Mouse (Mus musculus): ENCODE results near the gene Cacnb2. TPM values are rescaled to one million over a fixed set of nuclear protein-coding genes. Genes with fewer than 3 reads are reported as not detected.

Cacnb2 gene
- total and polyA plus RNA-seq, 3 experiments = not detected

GRCm38 (mm10) chr2:14620120-14620853 is 17.4 kb downstream of the Cacnb2 start:
- TF ChIP-seq RAD21 (IDR thresholded peaks at IDR 0.05; ENCODE audit: low read depth, low read length) = no peak
- TF ChIP-seq TBP (IDR thresholded peaks at IDR 0.05; ENCODE audit: low read depth, low read length) = no peak
- TF ChIP-seq MAFK (IDR thresholded peaks at IDR 0.05; ENCODE audit: borderline replicate concordance, low read depth, low read length) = no peak
- TF ChIP-seq ZMIZ1 (IDR thresholded peaks at IDR 0.05; ENCODE audit: low read depth, low read length) = no peak
- TF ChIP-seq MYB (IDR thresholded peaks at IDR 0.05; ENCODE audit: low read depth, low read length) = no peak
- TF ChIP-seq MEF2A (IDR thresholded peaks at IDR 0.05; ENCODE audit: extremely low read depth, insufficient replicate concordance, low read depth, low read length, poor library complexity, severe bottlenecking) = no peak
- no peak for TF ChIP-seq BHLHE40 (IDR thresholded peaks at IDR 0.05; ENCODE audit: borderline replicate concordance, low read depth, low read length)
- no peak for TF ChIP-seq USF1 (IDR thresholded peaks at IDR 0.05; ENCODE audit: low read depth, low read length)
- TF ChIP-seq ZC3H11A (IDR thresholded peaks at IDR 0.05; ENCODE audit: low read depth, low read length) = no peak
- no peak for TF ChIP-seq NRF1 (IDR thresholded peaks at IDR 0.05; ENCODE audit: insufficient read depth, low read depth, low read length, poor library complexity, severe bottlenecking)
- TF ChIP-seq MAZ (IDR thresholded peaks at IDR 0.05; ENCODE audit: low read depth, low read length) = no peak
- no peak for TF ChIP-seq POLR2AphosphoS2 (IDR thresholded peaks at IDR 0.05; ENCODE audit: low read length)
- no peak for TF ChIP-seq SMC3 (IDR thresholded peaks at IDR 0.05; ENCODE audit: low read depth, low read length)
- no peak for TF ChIP-seq USF2 (IDR thresholded peaks at IDR 0.05; ENCODE audit: borderline replicate concordance in 1 of 2, insufficient read depth in 1 of 2, low read depth in 1 of 2, low read length in 2 of 2)
- no peak for TF ChIP-seq GABPA (IDR thresholded peaks at IDR 0.05; ENCODE audit: low read depth, low read length)
- no peak for TF ChIP-seq CHD1 (IDR thresholded peaks at IDR 0.05; ENCODE audit: low read depth, low read length)
- no peak for TF ChIP-seq ZKSCAN1 (IDR thresholded peaks at IDR 0.05; ENCODE audit: low read depth, low read length)

GRCm38 (mm10) chr2:14620891-14621290 is 18.0 kb downstream of the Cacnb2 start:
- H3K9me3 ChIP-seq (replicated peaks; ENCODE audit: insufficient read depth, low read length) = no peaks in the 10 kb centered on the region
- no peak overlapping the region for H3K9ac ChIP-seq (ENCODE audit: control insufficient read depth, low read depth, low read length, poor library complexity, severe bottlenecking)
- H3K4me3 ChIP-seq (ENCODE audit: control insufficient read depth in 1 of 2, insufficient read depth in 1 of 2, low read depth in 2 of 2, low read length in 2 of 2) = no peak overlapping the region
- no peak overlapping the region for H3K27ac ChIP-seq (ENCODE audit: control insufficient read depth, low read depth, low read length)
- no peak for TF ChIP-seq MAX (IDR thresholded peaks at IDR 0.05; ENCODE audit: low read length)
- DNase-seq (ENCODE audit: low read depth, low spot score) = no peak
- no peaks in the 10 kb centered on the region for H3K36me3 ChIP-seq (ENCODE audit: control insufficient read depth in 1 of 2, insufficient read depth in 2 of 2, low read length in 2 of 2)
- H3K27me3 ChIP-seq (ENCODE audit: control insufficient read depth in 1 of 2, insufficient read depth in 2 of 2, low read length in 2 of 2) = no peaks in the 10 kb centered on the region
- H3K79me2 ChIP-seq (ENCODE audit: control insufficient read depth, insufficient read depth, low read length, poor library complexity) = no peaks in the 10 kb centered on the region
- no peaks in the 10 kb centered on the region for H3K4me1 ChIP-seq (ENCODE audit: control insufficient read depth in 1 of 2, insufficient read depth in 2 of 2, low read length in 2 of 2)

More at GRCm38 (mm10) chr2:14620120-14620853, 17.4 kb downstream of the Cacnb2 start:
- Histone ChIP-seq H3K9ac (ENCODE audit: control insufficient read depth, low read depth, low read length, poor library complexity, severe bottlenecking) (no peak overlapping the region), H3K36me3 (ENCODE audit: control insufficient read depth in 1 of 2, insufficient read depth in 2 of 2, low read length in 2 of 2) (no peaks in the 10 kb centered on the region), H3K4me1 (ENCODE audit: control insufficient read depth in 1 of 2, insufficient read depth in 2 of 2, low read length in 2 of 2) (no peaks in the 10 kb centered on the region), H3K9me3 (replicated peaks; ENCODE audit: insufficient read depth, low read length) (no peaks in the 10 kb centered on the region), H3K27me3 (ENCODE audit: control insufficient read depth in 1 of 2, insufficient read depth in 2 of 2, low read length in 2 of 2) (no peaks in the 10 kb centered on the region), H3K4me3 (ENCODE audit: control insufficient read depth in 1 of 2, insufficient read depth in 1 of 2, low read depth in 2 of 2, low read length in 2 of 2) (no peak overlapping the region), H3K79me2 (ENCODE audit: control insufficient read depth, insufficient read depth, low read length, poor library complexity) (no peaks in the 10 kb centered on the region), H3K27ac (ENCODE audit: control insufficient read depth, low read depth, low read length) (no peak overlapping the region)
- DNase-seq (ENCODE audit: low read depth, low spot score) = no peak

Measured in MEL (cell line).